Comparison of ENCODE assay signal across 15 mouse cellular contexts in the genomic region with DNA sequence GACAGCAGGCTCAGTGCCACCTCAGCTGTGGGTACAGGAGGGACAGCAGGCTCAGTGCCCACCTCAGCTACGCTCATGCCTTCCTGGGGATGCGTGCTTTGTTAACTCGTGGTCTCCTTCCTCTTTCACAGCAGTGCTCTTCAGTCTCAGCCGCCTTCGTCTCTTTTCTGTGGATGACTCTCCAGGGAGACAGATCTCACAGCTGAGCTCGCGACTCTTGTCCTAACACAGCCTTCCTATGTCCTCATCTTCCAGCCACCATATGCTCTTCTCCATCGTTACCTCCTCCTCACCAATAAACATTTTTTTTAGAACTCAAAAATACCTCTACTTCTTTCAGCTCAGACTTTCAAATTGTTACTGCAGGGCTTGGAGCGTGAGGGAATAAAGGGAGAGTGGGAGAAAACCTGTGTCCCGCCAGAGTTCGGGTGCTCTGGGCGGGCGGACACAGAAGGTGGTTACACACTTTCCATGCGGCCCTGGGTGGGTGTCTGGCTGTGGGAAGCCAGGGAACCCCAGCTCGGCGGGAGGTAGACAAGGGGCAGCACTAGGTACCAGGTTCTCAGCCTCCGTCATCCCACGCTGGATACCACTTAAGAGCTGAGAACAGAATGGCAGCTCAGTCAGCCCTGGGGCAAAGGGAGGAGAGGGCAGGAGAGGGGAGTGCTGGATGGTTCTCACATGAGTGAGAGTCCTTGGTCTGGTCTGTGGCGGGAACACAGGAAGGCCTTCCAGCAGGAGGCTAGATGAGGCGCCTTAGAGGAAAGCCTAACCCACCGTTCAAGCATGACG.
"Had no signal": no experiment of that assay in that cellular context is flagged by ENCODE, and none has a peak within 500 bp of the region (broad histone marks: within the 10 kb centered on the region; RNA-seq: fewer than 3 reads in every experiment).

No protein-coding gene starts in this region.

- ATAC-seq: lung, postnatal 0 days; midbrain, embryonic 16.5 days had no signal

- H3K36me3 ChIP-seq: liver, embryonic 15.5 days had no signal

- H3K27ac ChIP-seq: kidney, embryonic 15.5 days; limb, embryonic 13.5 days; liver, embryonic 15.5 days; midbrain, embryonic 12.5 days; stomach, postnatal 0 days had no signal

- H3K4me1 ChIP-seq: kidney, embryonic 15.5 days; liver, embryonic 15.5 days; midbrain, embryonic 12.5 days had no signal

- H3K4me3 ChIP-seq: kidney, embryonic 15.5 days; limb, embryonic 13.5 days; liver, embryonic 15.5 days; midbrain, embryonic 12.5 days had no signal

- DNase-seq: kidney, adult 18-20 months; kidney, postnatal 25 days; layer of hippocampus, adult 9-11 months; layer of hippocampus, postnatal 36 days; lung, adult 2 months; lung, postnatal 36 days; thymus, adult 18-20 months; thymus, postnatal 25 days had no signal

- H3K9me3 ChIP-seq: kidney, embryonic 15.5 days; liver, embryonic 15.5 days; midbrain, embryonic 12.5 days had no signal

- H3K9ac ChIP-seq: kidney, embryonic 15.5 days; limb, embryonic 13.5 days; liver, embryonic 15.5 days; midbrain, embryonic 12.5 days had no signal

- H3K4me2 ChIP-seq: kidney, embryonic 15.5 days; limb, embryonic 13.5 days; liver, embryonic 15.5 days; midbrain, embryonic 12.5 days had no signal

- H3K27me3 ChIP-seq: kidney, embryonic 15.5 days; limb, embryonic 13.5 days; liver, embryonic 15.5 days; midbrain, embryonic 12.5 days had no signal
